Mouse (Mus musculus) activated CD4-positive, CD25-positive, alpha-beta regulatory T cell, adult 4 months (primary cell): ENCODE results near the gene Hist1h2bg. TPM values are rescaled to one million over a fixed set of nuclear protein-coding genes. Genes with fewer than 3 reads are reported as not detected.
"Not testable (repeated sequence)": the region's sequence is repeated elsewhere in the genome, so short reads cannot be mapped to it uniquely, and the experiment has no call there.

Experiments used
- ATAC-seq: one replicate; pipeline ENCODE4 v1.8.0; 2017
- polyA plus RNA-seq, 2 experiments: library from polyadenylated mRNA; unstranded; fragments of 100-300 nt; shearing (Covaris generic); gene quantifications; one replicate each; pipeline ENCODE4 v1.2.1; 2017

The Hist1h2bg gene
- polyA plus RNA-seq, 2 experiments from 2014 or later = 4.0 to 5.7 TPM

GRCm38 (mm10) chr13:23584331-23584730 is 13.1 kb downstream of the Hist1h2bg start:
- no peak for ATAC-seq

GRCm38 (mm10) chr13:23585029-23585441 is 13.8 kb downstream of the Hist1h2bg start:
- ATAC-seq = peak; percentile 37

GRCm38 (mm10) chr13:23585442-23586098 is 14.4 kb downstream of the Hist1h2bg start:
- ATAC-seq = peak; percentile 78

GRCm38 (mm10) chr13:23586099-23586939 is 15.1 kb downstream of the Hist1h2bg start:
- ATAC-seq = no peak

GRCm38 (mm10) chr13:23586940-23587225 is 15.7 kb downstream of the Hist1h2bg start:
- no peak for ATAC-seq

- no peak for ATAC-seq
Measured at GRCm38 (mm10) chr13:23591206-23591605, 20.0 kb downstream of the Hist1h2bg start.

GRCm38 (mm10) chr13:23591886-23592285 is 20.7 kb downstream of the Hist1h2bg start:
- not testable (repeated sequence) for ATAC-seq

- ATAC-seq = no peak
Measured at GRCm38 (mm10) chr13:23592614-23593013, 21.4 kb downstream of the Hist1h2bg start.

GRCm38 (mm10) chr13:23593051-23593770 is 22.0 kb downstream of the Hist1h2bg start:
- ATAC-seq = no peak

- ATAC-seq = no peak
Measured at GRCm38 (mm10) chr13:23595185-23595584, 24.0 kb downstream of the Hist1h2bg start.

- no peak for ATAC-seq
Measured at GRCm38 (mm10) chr13:23595622-23596372, 24.6 kb downstream of the Hist1h2bg start.

- ATAC-seq = peak; percentile 52
Measured at GRCm38 (mm10) chr13:23597957-23598356, 26.8 kb downstream of the Hist1h2bg start.

GRCm38 (mm10) chr13:23603182-23603699 is 32.0 kb downstream of the Hist1h2bg start:
- ATAC-seq = no peak

- ATAC-seq = no peak
Measured at GRCm38 (mm10) chr13:23604452-23604851, 33.3 kb downstream of the Hist1h2bg start.

- no peak for ATAC-seq
Measured at GRCm38 (mm10) chr13:23605052-23605451, 33.9 kb downstream of the Hist1h2bg start.

GRCm38 (mm10) chr13:23609209-23609608 is 38.0 kb downstream of the Hist1h2bg start:
- ATAC-seq = no peak

- ATAC-seq = no peak
Measured at GRCm38 (mm10) chr13:23609844-23610243, 38.6 kb downstream of the Hist1h2bg start.

- no peak for ATAC-seq
Measured at GRCm38 (mm10) chr13:23610393-23610792, 39.2 kb downstream of the Hist1h2bg start.

- ATAC-seq = no peak
Measured at GRCm38 (mm10) chr13:23611638-23612037, 40.4 kb downstream of the Hist1h2bg start.

GRCm38 (mm10) chr13:23620056-23620732 is 49.0 kb downstream of the Hist1h2bg start:
- ATAC-seq = no peak

- ATAC-seq = peak; percentile 87
Measured at GRCm38 (mm10) chr13:23620733-23621531, 49.7 kb downstream of the Hist1h2bg start, which contains the start of gene Hist1h2be. Gene Hist1h2be, minus strand, starts transcription at chr13:23621124.
